Mouse (Mus musculus): ENCODE measurements at regions not wholly inside any gene's neighbourhood (a gene's known extent, or its start where the extent isn't known, plus 50 kb on each side); places are given as distances from the start of the nearest gene placed in this dataset.

DNA sequence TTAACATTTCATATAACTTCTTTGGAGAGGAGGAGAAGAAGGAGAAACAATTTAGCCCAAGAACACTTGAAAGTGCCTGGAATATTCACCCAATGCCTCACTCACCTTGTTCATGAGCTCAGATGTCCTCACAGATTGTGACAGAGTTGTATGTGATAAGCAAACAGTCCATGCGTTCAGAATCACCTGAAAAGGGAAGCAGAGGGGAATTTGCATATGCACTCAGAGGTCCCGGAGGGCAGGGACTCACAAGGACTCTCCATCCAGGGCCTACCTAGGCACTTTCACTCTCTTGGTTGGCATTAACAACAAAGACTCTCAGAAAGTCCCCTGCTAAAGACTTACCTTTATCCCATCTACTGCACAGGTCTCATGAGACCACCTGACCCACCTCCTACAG is 75.6 kb upstream of the Lipc start:
- Histone ChIP-seq H3K4me2 (ENCODE audit: low read depth) (no peak overlapping the region), H3K27ac (ENCODE audit: low read depth, low read length) (no peak overlapping the region), H3K4me1 (ENCODE audit: insufficient read depth) (no peaks in the 10 kb centered on the region), H3K4me3 (ENCODE audit: low read depth, low read length) (no peak overlapping the region), H3K9me3 (ENCODE audit: low read length) (no peaks in the 10 kb centered on the region), H3K36me3 (ENCODE audit: insufficient read depth) (no peaks in the 10 kb centered on the region), H3K9ac (no peak overlapping the region), H3K27me3 (ENCODE audit: insufficient read depth, low read length) (no peaks in the 10 kb centered on the region)
- DNase-seq (no peak), ATAC-seq (no peak)
- WGBS: 86% methylated on average over 2 of the region's 2 CpGs
- TF ChIP-seq CTCF (IDR thresholded peaks at IDR 0.05; ENCODE audit: low read depth): no peak

DNA sequence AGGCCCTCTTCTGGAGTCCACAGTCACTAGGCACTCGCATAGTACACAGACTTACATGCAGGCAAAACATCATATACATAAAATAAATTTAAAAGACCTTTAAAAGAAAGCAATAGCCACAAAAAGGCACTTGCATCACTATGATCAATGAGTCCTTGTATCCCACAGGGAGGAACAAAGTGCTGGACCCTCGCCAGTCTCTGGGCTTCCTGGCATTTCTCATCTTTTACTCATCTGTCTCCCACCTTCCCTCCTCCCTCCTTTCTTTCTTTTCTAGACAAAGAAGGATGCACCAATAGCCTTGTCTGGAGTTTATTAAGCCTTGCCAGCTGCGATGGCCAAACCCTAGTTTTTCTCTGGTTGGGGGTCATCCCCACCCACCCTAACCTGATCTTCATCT is 73.2 kb upstream of the Lipc start:
- H3K4me2 ChIP-seq (ENCODE audit: low read depth): no peak overlapping the region
- H3K4me3 ChIP-seq (ENCODE audit: low read depth, low read length): no peak overlapping the region
- DNase-seq: no peak
- H3K27ac ChIP-seq (ENCODE audit: low read depth, low read length): no peak overlapping the region
- H3K9me3 ChIP-seq (ENCODE audit: low read length): no peaks in the 10 kb centered on the region
- no peak for TF ChIP-seq CTCF (IDR thresholded peaks at IDR 0.05; ENCODE audit: low read depth)
- H3K36me3 ChIP-seq (ENCODE audit: insufficient read depth): no peaks in the 10 kb centered on the region
- H3K4me1 ChIP-seq (ENCODE audit: insufficient read depth): no peaks in the 10 kb centered on the region
- no peak for ATAC-seq
- WGBS: 73% methylated on average over 3 of the region's 3 CpGs
- H3K9ac ChIP-seq: no peak overlapping the region
- no peaks in the 10 kb centered on the region for H3K27me3 ChIP-seq (ENCODE audit: insufficient read depth, low read length)

DNA sequence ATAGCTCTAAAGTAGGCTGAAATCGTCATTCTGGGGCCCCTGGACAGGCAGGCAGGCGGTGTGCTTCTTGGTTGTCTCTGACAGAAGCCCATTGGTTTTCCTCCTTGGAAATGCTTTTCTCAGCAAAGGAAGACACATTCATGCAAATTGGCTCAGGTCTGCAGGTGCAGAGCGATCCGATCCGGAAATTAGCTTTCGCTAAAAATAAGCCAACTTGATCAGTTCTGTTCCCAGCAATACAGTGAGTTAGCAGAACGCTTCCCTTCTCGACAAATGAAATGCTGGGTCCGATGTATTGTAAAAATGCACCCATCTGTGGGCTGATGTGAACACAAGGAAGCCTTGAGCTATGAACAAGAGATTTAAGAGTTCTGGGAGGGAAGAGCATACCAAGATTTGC is 66.2 kb upstream of the Lipc start:
- Histone ChIP-seq H3K4me2 (ENCODE audit: low read depth) (no peak overlapping the region), H3K4me1 (ENCODE audit: insufficient read depth) (no peaks in the 10 kb centered on the region), H3K4me3 (ENCODE audit: low read depth, low read length) (no peak overlapping the region), H3K9ac (no peak overlapping the region), H3K36me3 (ENCODE audit: insufficient read depth) (no peaks in the 10 kb centered on the region), H3K9me3 (ENCODE audit: low read length) (no peaks in the 10 kb centered on the region), H3K27ac (ENCODE audit: low read depth, low read length) (no peak overlapping the region), H3K27me3 (ENCODE audit: insufficient read depth, low read length) (no peaks in the 10 kb centered on the region)
- DNase-seq: no peak
- WGBS: 40% methylated on average over 9 of the region's 9 CpGs
- no peak for ATAC-seq
- no peak for TF ChIP-seq CTCF (IDR thresholded peaks at IDR 0.05; ENCODE audit: low read depth)

DNA sequence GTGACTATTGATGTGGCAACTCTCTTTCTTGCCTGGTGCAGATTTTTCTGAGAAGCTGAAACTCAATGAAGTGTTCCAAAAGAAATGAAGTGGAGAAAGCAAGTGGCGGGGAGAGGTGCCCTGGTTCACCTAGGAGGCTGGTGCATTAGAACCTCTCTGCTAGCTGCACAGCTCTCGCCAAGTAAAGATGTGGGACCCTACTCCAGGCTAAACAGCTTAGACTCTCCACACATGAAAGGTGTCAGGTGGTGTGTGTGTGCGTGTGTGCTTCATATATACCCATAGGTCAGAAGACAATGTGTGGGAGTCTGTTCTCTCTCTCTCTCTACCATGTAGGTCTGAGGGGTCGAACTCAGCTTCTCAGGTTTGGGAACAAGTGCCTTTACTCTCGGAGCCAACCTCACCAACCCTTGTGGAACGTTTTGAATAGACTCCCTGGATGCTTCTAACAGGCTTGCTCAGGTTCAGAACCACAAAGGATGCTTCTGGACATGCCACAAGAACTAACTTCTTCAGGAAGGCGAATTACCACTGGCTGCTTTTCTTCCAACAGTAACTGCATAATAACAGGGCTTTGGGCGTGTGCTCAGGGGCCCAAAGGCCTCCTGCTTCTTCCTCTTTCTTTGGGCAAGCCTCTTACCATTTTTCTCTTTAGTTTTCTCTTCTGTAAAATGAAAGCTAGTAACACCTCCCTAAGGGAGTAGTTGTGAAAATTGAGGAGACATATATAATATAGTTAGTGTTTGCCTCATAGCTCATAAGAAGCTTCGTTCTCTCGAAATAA is 65.6 kb upstream of the Lipc start:
- Histone ChIP-seq H3K4me2 (ENCODE audit: low read depth) (no peak overlapping the region), H3K4me1 (ENCODE audit: insufficient read depth) (no peaks in the 10 kb centered on the region), H3K9me3 (ENCODE audit: low read length) (no peaks in the 10 kb centered on the region), H3K36me3 (ENCODE audit: insufficient read depth) (no peaks in the 10 kb centered on the region), H3K4me3 (ENCODE audit: low read depth, low read length) (no peak overlapping the region), H3K27me3 (ENCODE audit: insufficient read depth, low read length) (no peaks in the 10 kb centered on the region), H3K27ac (ENCODE audit: low read depth, low read length) (no peak overlapping the region), H3K9ac (no peak overlapping the region)
- no peak for ATAC-seq
- WGBS: 68% methylated on average over 10 of the region's 10 CpGs
- no peak for DNase-seq
- TF ChIP-seq CTCF (IDR thresholded peaks at IDR 0.05; ENCODE audit: low read depth): no peak

DNA sequence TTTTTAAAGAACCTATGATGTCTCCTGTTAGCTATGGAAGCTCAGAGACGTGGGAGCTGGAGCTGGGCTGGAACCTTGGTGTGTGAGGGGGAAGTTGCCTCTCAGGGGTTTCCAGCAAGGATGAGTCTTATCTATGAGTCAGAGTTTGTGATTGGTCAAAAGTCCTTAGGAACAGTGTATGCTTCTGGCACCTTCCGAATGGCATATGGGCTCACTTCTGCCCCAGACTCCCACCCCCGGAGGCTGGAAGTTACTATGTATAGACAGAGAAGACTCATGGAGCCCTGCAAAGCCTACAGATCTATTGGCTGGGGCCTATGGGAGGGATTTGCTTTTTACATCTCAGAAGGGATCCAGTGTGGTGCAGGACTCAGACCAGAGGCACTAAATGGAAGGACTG is 63.9 kb upstream of the Lipc start:
- 82% methylated on average over 3 of the region's 3 CpGs for WGBS
- no peak for DNase-seq
- no peaks in the 10 kb centered on the region for H3K9me3 ChIP-seq (ENCODE audit: low read length)
- TF ChIP-seq CTCF (IDR thresholded peaks at IDR 0.05; ENCODE audit: low read depth): no peak
- no peak overlapping the region for H3K4me2 ChIP-seq (ENCODE audit: low read depth)
- H3K36me3 ChIP-seq (ENCODE audit: insufficient read depth): no peaks in the 10 kb centered on the region
- H3K4me1 ChIP-seq (ENCODE audit: insufficient read depth): no peaks in the 10 kb centered on the region
- no peaks in the 10 kb centered on the region for H3K27me3 ChIP-seq (ENCODE audit: insufficient read depth, low read length)
- H3K4me3 ChIP-seq (ENCODE audit: low read depth, low read length): no peak overlapping the region
- H3K27ac ChIP-seq (ENCODE audit: low read depth, low read length): no peak overlapping the region
- H3K9ac ChIP-seq: no peak overlapping the region
- ATAC-seq: no peak

DNA sequence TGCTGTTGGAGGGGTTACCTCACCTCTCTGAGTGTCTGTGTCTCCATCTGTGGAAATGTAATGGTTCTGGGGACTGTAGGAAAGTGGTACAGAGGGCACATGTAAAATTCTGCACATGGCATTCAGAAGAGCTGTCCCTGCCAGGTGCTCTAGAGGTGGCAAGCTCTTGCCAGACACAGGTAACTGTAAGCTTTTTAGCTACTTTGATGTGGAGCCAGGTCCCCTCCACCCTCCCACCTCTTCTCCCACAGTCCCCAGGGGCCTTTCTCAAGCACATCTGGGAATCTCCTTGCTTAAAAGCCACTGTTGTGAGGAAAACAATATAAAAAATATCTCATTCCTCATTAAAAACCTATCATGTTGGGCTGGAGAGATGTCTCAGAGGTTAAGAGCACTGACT is 63.4 kb upstream of the Lipc start:
- H3K4me2 ChIP-seq (ENCODE audit: low read depth): no peak overlapping the region
- no peak overlapping the region for H3K9ac ChIP-seq
- H3K4me3 ChIP-seq (ENCODE audit: low read depth, low read length): no peak overlapping the region
- TF ChIP-seq CTCF (IDR thresholded peaks at IDR 0.05; ENCODE audit: low read depth): no peak
- DNase-seq (no peak), ATAC-seq (no peak)
- no peaks in the 10 kb centered on the region for H3K36me3 ChIP-seq (ENCODE audit: insufficient read depth)
- no peaks in the 10 kb centered on the region for H3K4me1 ChIP-seq (ENCODE audit: insufficient read depth)
- no peaks in the 10 kb centered on the region for H3K9me3 ChIP-seq (ENCODE audit: low read length)
- no peaks in the 10 kb centered on the region for H3K27me3 ChIP-seq (ENCODE audit: insufficient read depth, low read length)
- no peak overlapping the region for H3K27ac ChIP-seq (ENCODE audit: low read depth, low read length)

DNA sequence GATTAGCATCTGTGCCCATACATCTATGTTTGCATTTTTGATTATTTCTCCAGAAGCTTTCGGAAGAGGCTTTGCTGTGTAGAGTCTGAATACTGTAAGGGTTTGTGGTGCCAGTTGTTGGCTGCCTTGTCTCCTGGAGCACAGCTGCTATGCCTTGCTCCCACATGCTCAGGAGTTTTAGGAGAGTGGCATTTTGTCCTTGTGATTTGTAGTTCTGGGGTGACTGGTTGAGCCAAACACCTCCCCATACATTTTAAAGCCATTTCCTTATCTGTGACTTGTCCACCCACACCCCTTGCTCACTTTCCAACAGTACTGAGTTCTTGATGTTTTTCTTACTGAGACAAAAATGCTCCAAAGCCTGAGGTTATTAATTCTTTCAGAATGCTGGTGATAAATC is 60.4 kb upstream of the Lipc start:
- WGBS: 59% methylated on average over 1 of the region's 1 CpGs
- ATAC-seq: peak; percentile 47

More for the DNA sequence above, 60.4 kb upstream of the Lipc start:
- Histone ChIP-seq H3K9me3 (ENCODE audit: low read length) (no peaks in the 10 kb centered on the region), H3K4me1 (ENCODE audit: insufficient read depth) (no peaks in the 10 kb centered on the region), H3K9ac (no peak overlapping the region), H3K36me3 (ENCODE audit: insufficient read depth) (no peaks in the 10 kb centered on the region), H3K4me3 (ENCODE audit: low read depth, low read length) (no peak overlapping the region), H3K27ac (ENCODE audit: low read depth, low read length) (no peak overlapping the region), H3K4me2 (ENCODE audit: low read depth) (no peak overlapping the region), H3K27me3 (ENCODE audit: insufficient read depth, low read length) (no peaks in the 10 kb centered on the region)
- no peak for TF ChIP-seq CTCF (IDR thresholded peaks at IDR 0.05; ENCODE audit: low read depth)
- DNase-seq: peak; percentile 17
